Mouse (Mus musculus) heart, adult 2 months (tissue): ENCODE results near the gene Crx.

Source experiments
- CTCF ChIP-seq: fragments of 200-600 bp; IDR thresholded peaks from 2 replicates; pipeline ENCODE4 v1.8.1; 2022; ENCODE audit warnings: antibody characterized with exemption, mild to moderate bottlenecking, moderate library complexity
- EP300 ChIP-seq: fragments of 200-500 bp; IDR thresholded peaks from 2 replicates; pipeline ENCODE4 v1.6.1; 2011; ENCODE audit warnings: low read depth, low read length, control low read depth; ENCODE audit not compliant: insufficient read depth
- POLR2A ChIP-seq: fragments of 200-500 bp; IDR thresholded peaks from 2 replicates; pipeline ENCODE4 v1.6.1; 2011; ENCODE audit warnings: mild to moderate bottlenecking, low read depth, low read length, control low read depth; ENCODE audit not compliant: insufficient read depth

- TF ChIP-seq CTCF (no peak), EP300 (no peak), POLR2A (no peak)
Observed at GRCm38 (mm10) chr7:15906602-15907001, 26.8 kb upstream of the Crx start.
